Mouse (Mus musculus) heart, embryonic 16.5 days (tissue): ENCODE data around the gene Mdga1. TPM values are rescaled to one million over a fixed set of nuclear protein-coding genes. Genes with fewer than 3 reads are reported as not detected.
A peak's percentile ranks its signal among the peaks of the same experiment; 100 is the strongest.

Source experiments
- ATAC-seq: fragments of 200-750 bp; cut with Nextera tagmentation; replicated peaks from 2 replicates; pipeline ENCODE4 v1.8.0; 2017; ENCODE audit warnings: moderate number of reproducible peaks; ENCODE audit not compliant: insufficient read depth, low FRiP score; ENCODE audit errors: extremely low read depth
- H3K27ac ChIP-seq: fragments of 300-500 bp; sonication (generic); 2 replicates; pipeline ENCODE4 v1.5.1; 2014; ENCODE audit warnings: mild to moderate bottlenecking, low read length, control low read depth, moderate library complexity
- H3K27me3 ChIP-seq: fragments of 300-500 bp; sonication (generic); 2 replicates; pipeline ENCODE4 v1.6.1; 2014; ENCODE audit warnings: low read length, mixed read lengths; ENCODE audit not compliant: control insufficient read depth, insufficient read depth
- H3K36me3 ChIP-seq: fragments of 300-500 bp; sonication (generic); 2 replicates; pipeline ENCODE4 v1.6.1; 2014; ENCODE audit not compliant: control insufficient read depth, insufficient read depth
- H3K4me1 ChIP-seq: fragments of 300-500 bp; sonication (generic); 2 replicates; pipeline ENCODE4 v1.6.1; 2014; ENCODE audit warnings: low read length, mixed read lengths; ENCODE audit not compliant: control insufficient read depth, insufficient read depth
- H3K4me2 ChIP-seq: fragments of 300-500 bp; sonication (generic); 2 replicates; pipeline ENCODE4 v1.6.1; 2014; ENCODE audit warnings: low read depth, mild to moderate bottlenecking, control low read depth, low read length
- H3K4me3 ChIP-seq: fragments of 300-500 bp; sonication (generic); 2 replicates; pipeline ENCODE4 v1.5.1; 2014; ENCODE audit warnings: mild to moderate bottlenecking, control low read depth, low read length
- H3K9ac ChIP-seq: fragments of 300-500 bp; sonication (generic); 2 replicates; pipeline ENCODE4 v1.6.1; 2014; ENCODE audit warnings: low read length, control low read depth
- H3K9me3 ChIP-seq: fragments of 300-500 bp; sonication (generic); replicated peaks from 2 replicates; pipeline ENCODE4 v1.6.1; 2016; ENCODE audit warnings: low read length; ENCODE audit not compliant: control insufficient read depth
- WGBS: fragments of 180-500 bp; shearing (Covaris S2); extraction: QIAGEN DNeasy Blood & Tissue Kit; methylation state at CpG from one replicate; pipeline ENCODE4 v1.1.7; 2014; 5-methylcytosine and 5-hydroxymethylcytosine counted together
- polyA plus RNA-seq: library from polyadenylated mRNA; unstranded; fragments of >200 nt; fragmentation: Nextera tagmentation; extraction: Ambion mirVana; gene quantifications from 2 replicates; pipeline ENCODE4 v1.2.1, GENCODE M21; 2015

The Mdga1 gene
- polyA plus RNA-seq, 1 experiment from 2014 or later: 5.7 TPM

GRCm38 (mm10) chr17:29800096-29800455 is 169.8 kb downstream of the Mdga1 start:
- no peaks in the 10 kb centered on the region; the same call in 1 of the 2 replicates for H3K9me3 ChIP-seq
- no peak for ATAC-seq
- no peak overlapping the region for H3K4me2 ChIP-seq
- no peak overlapping the region for H3K9ac ChIP-seq
- H3K27me3 ChIP-seq: no peaks in the 10 kb centered on the region; the same call in 1 of the 2 replicates
- no peak overlapping the region for H3K27ac ChIP-seq
- no peak overlapping the region for H3K4me3 ChIP-seq
- WGBS: 58% methylated on average over 6 of the region's 6 CpGs
- H3K36me3 ChIP-seq: no peaks in the 10 kb centered on the region
- H3K4me1 ChIP-seq: peaks cover 15% of the 10 kb centered on the region

- WGBS: 48% methylated on average over 21 of the region's 21 CpGs
- no peak for ATAC-seq
- Histone ChIP-seq H3K4me1 (peaks cover 15% of the 10 kb centered on the region), H3K27ac (no peak overlapping the region), H3K36me3 (no peaks in the 10 kb centered on the region), H3K4me2 (no peak overlapping the region), H3K9ac (no peak overlapping the region), H3K9me3 (no peaks in the 10 kb centered on the region), H3K4me3 (no peak overlapping the region), H3K27me3 (no peaks in the 10 kb centered on the region; the same call in 1 of the 2 replicates)
These were observed 170.3 kb downstream of the Mdga1 start for GRCm38 (mm10) chr17:29799398-29800095.

GRCm38 (mm10) chr17:29798151-29798550 is 171.7 kb downstream of the Mdga1 start:
- Histone ChIP-seq H3K36me3 (no peaks in the 10 kb centered on the region), H3K27me3 (no peaks in the 10 kb centered on the region; the same call in 1 of the 2 replicates), H3K4me1 (peaks cover 15% of the 10 kb centered on the region), H3K9ac (no peak overlapping the region), H3K4me2 (no peak overlapping the region), H3K9me3 (no peaks in the 10 kb centered on the region), H3K4me3 (no peak overlapping the region), H3K27ac (no peak overlapping the region)
- WGBS: 51% methylated on average over 10 of the region's 10 CpGs
- ATAC-seq: no peak

- no peaks in the 10 kb centered on the region for H3K9me3 ChIP-seq
- ATAC-seq: no peak
- H3K27ac ChIP-seq: no peak overlapping the region
- no peaks in the 10 kb centered on the region; the same call in 1 of the 2 replicates for H3K27me3 ChIP-seq
- no peak overlapping the region for H3K4me3 ChIP-seq
- H3K4me1 ChIP-seq: peaks cover 15% of the 10 kb centered on the region
- H3K9ac ChIP-seq: no peak overlapping the region
- H3K36me3 ChIP-seq: no peaks in the 10 kb centered on the region
- 36% methylated on average over 9 of the region's 9 CpGs for WGBS
- H3K4me2 ChIP-seq: no peak overlapping the region
These were observed 173.1 kb downstream of the Mdga1 start for GRCm38 (mm10) chr17:29796787-29797186.

- Histone ChIP-seq H3K4me1 (peaks cover 15% of the 10 kb centered on the region), H3K4me2 (no peak overlapping the region), H3K4me3 (no peak overlapping the region), H3K27ac (no peak overlapping the region), H3K36me3 (no peaks in the 10 kb centered on the region), H3K9me3 (0 out of 2 replicates have a peak, but pooled peaks cover 2% of the 10 kb centered on the region), H3K9ac (no peak overlapping the region), H3K27me3 (no peaks in the 10 kb centered on the region; the same call in 1 of the 2 replicates)
- WGBS: 8% methylated on average over 7 of the region's 7 CpGs
- ATAC-seq: 0 out of 2 replicates have a peak, but pooled peaks have one; percentile 33
These were observed 173.8 kb downstream of the Mdga1 start for GRCm38 (mm10) chr17:29796086-29796485.

- 0 out of 2 replicates have a peak overlapping the region, but pooled peaks have one; percentile 4 for H3K4me3 ChIP-seq
- H3K9me3 ChIP-seq: 0 out of 2 replicates have a peak, but pooled peaks cover 2% of the 10 kb centered on the region
- peak overlapping the region; percentile 44; the same call in 1 of the 2 replicates for H3K9ac ChIP-seq
- no peaks in the 10 kb centered on the region for H3K36me3 ChIP-seq
- peak; percentile 29; the same call in 1 of the 2 replicates for ATAC-seq
- 14% methylated on average over 21 of the region's 23 CpGs for WGBS
- H3K4me1 ChIP-seq: peaks cover 18% of the 10 kb centered on the region
- no peak overlapping the region for H3K27ac ChIP-seq
- peak overlapping the region; percentile 45 for H3K4me2 ChIP-seq
- H3K27me3 ChIP-seq: no peaks in the 10 kb centered on the region; the same call in 1 of the 2 replicates
These were observed 174.7 kb downstream of the Mdga1 start for GRCm38 (mm10) chr17:29795050-29795770.

- H3K9me3 ChIP-seq: peaks cover 5% of the 10 kb centered on the region; the same call in 1 of the 2 replicates
- no peak for ATAC-seq
- peaks cover 15% of the 10 kb centered on the region for H3K4me1 ChIP-seq
- H3K9ac ChIP-seq: no peak overlapping the region
- no peaks in the 10 kb centered on the region for H3K36me3 ChIP-seq
- H3K27ac ChIP-seq: no peak overlapping the region
- WGBS: 87% methylated on average over 9 of the region's 9 CpGs
- no peak overlapping the region for H3K4me2 ChIP-seq
- H3K4me3 ChIP-seq: no peak overlapping the region
- H3K27me3 ChIP-seq: no peaks in the 10 kb centered on the region; the same call in 1 of the 2 replicates
These were observed 178.3 kb downstream of the Mdga1 start for GRCm38 (mm10) chr17:29791531-29792050.

- Histone ChIP-seq H3K4me2 (no peak overlapping the region), H3K27me3 (no peaks in the 10 kb centered on the region; the same call in 1 of the 2 replicates), H3K9ac (no peak overlapping the region), H3K9me3 (peaks cover 5% of the 10 kb centered on the region; the same call in 1 of the 2 replicates), H3K4me3 (no peak overlapping the region), H3K36me3 (no peaks in the 10 kb centered on the region), H3K4me1 (peaks cover 8% of the 10 kb centered on the region), H3K27ac (peak overlapping the region; percentile 79)
- ATAC-seq: peak; percentile 82
- WGBS: 51% methylated on average over 12 of the region's 12 CpGs
These were observed 179.6 kb downstream of the Mdga1 start for GRCm38 (mm10) chr17:29790231-29790740.
